Mouse (Mus musculus) cortical plate, adult 2 months (tissue): ENCODE data around the gene Fbxo2. TPM values are rescaled to one million over a fixed set of nuclear protein-coding genes. Genes with fewer than 3 reads are reported as not detected.

Source experiments
- H3K27ac ChIP-seq: fragments of 200-500 bp; 2 replicates; pipeline ENCODE4 v1.5.1; 2012; ENCODE audit warnings: low read length, control low read depth, inconsistent platforms; ENCODE audit not compliant: insufficient read depth
- H3K4me1 ChIP-seq: fragments of 200-500 bp; 2 replicates; pipeline ENCODE4 v1.6.1; 2011; ENCODE audit warnings: low read length; ENCODE audit not compliant: control insufficient read depth, insufficient read depth
- H3K4me3 ChIP-seq: fragments of 200-500 bp; 2 replicates; pipeline ENCODE4 v1.5.1; 2011; ENCODE audit warnings: mild to moderate bottlenecking, low read length, control low read depth; ENCODE audit not compliant: insufficient read depth
- CTCF ChIP-seq: fragments of 200-500 bp; IDR thresholded peaks from 2 replicates; pipeline ENCODE4 v1.5.1; 2011; ENCODE audit warnings: mild to moderate bottlenecking, control low read depth, low read length; ENCODE audit not compliant: insufficient read depth; ENCODE audit errors: extremely low read depth
- POLR2A ChIP-seq: fragments of 200-500 bp; IDR thresholded peaks from 2 replicates; pipeline ENCODE4 v1.6.1; 2011; ENCODE audit warnings: mild to moderate bottlenecking, low read length, control low read depth; ENCODE audit not compliant: insufficient read depth; ENCODE audit errors: extremely low read depth
- polyA plus RNA-seq: library from polyadenylated mRNA; depleted of rRNA; stranded (reverse); fragments of >200 nt; gene quantifications from 2 replicates; pipeline ENCODE4 v1.2.3, GENCODE M21; 2012; rRNA removed

Fbxo2 gene
- polyA plus RNA-seq, 1 experiment = 142 TPM

- TF ChIP-seq CTCF = no peak
- no peak for TF ChIP-seq POLR2A
- Histone ChIP-seq H3K4me1 (no peaks in the 10 kb centered on the region), H3K4me3 (no peak overlapping the region), H3K27ac (no peak overlapping the region)
Observed at GRCm38 (mm10) chr4:148192707-148193245, 32.4 kb downstream of the Fbxo2 start.

GRCm38 (mm10) chr4:148194400-148194799 lies 34.0 kb downstream of the Fbxo2 start:
- TF ChIP-seq CTCF (no peak), POLR2A (no peak)
- Histone ChIP-seq H3K4me3 (no peak overlapping the region), H3K27ac (no peak overlapping the region), H3K4me1 (no peaks in the 10 kb centered on the region)

GRCm38 (mm10) chr4:148198721-148199120 lies 38.3 kb downstream of the Fbxo2 start:
- Histone ChIP-seq H3K27ac (no peak overlapping the region), H3K4me1 (no peaks in the 10 kb centered on the region), H3K4me3 (no peak overlapping the region)
- no peak for TF ChIP-seq CTCF
- TF ChIP-seq POLR2A = no peak

- Histone ChIP-seq H3K4me1 (no peaks in the 10 kb centered on the region), H3K27ac (no peak overlapping the region), H3K4me3 (no peak overlapping the region)
- no peak for TF ChIP-seq POLR2A
- TF ChIP-seq CTCF = no peak
Observed at GRCm38 (mm10) chr4:148203557-148203956, 43.1 kb downstream of the Fbxo2 start.

- no peak overlapping the region for H3K4me3 ChIP-seq
- TF ChIP-seq CTCF (no peak), POLR2A (no peak)
- no peak overlapping the region for H3K27ac ChIP-seq
- H3K4me1 ChIP-seq = no peaks in the 10 kb centered on the region
Observed at GRCm38 (mm10) chr4:148204061-148204872, 43.8 kb downstream of the Fbxo2 start.

- Histone ChIP-seq H3K4me3 (no peak overlapping the region), H3K27ac (no peak overlapping the region), H3K4me1 (no peaks in the 10 kb centered on the region)
- TF ChIP-seq POLR2A (no peak), CTCF (no peak)
Observed at GRCm38 (mm10) chr4:148204873-148205232, 44.4 kb downstream of the Fbxo2 start.

GRCm38 (mm10) chr4:148214460-148215136 lies 54.2 kb downstream of the Fbxo2 start:
- H3K27ac ChIP-seq = no peak overlapping the region
- no peak for TF ChIP-seq CTCF
- no peak overlapping the region for H3K4me3 ChIP-seq

GRCm38 (mm10) chr4:148215264-148215900 lies 55.0 kb downstream of the Fbxo2 start:
- TF ChIP-seq CTCF (no peak), POLR2A (no peak)
- no peak overlapping the region for H3K27ac ChIP-seq
- H3K4me3 ChIP-seq = no peak overlapping the region
- H3K4me1 ChIP-seq = peaks cover 10% of the 10 kb centered on the region

More at GRCm38 (mm10) chr4:148214460-148215136, 54.2 kb downstream of the Fbxo2 start:
- H3K4me1 ChIP-seq = peaks cover 10% of the 10 kb centered on the region

Other genes with a start within 250 kb of the Fbxo2 start
- 21.9 and 24.4 TPM in 2 replicates for gene Plod1, start 223.9 kb upstream of the Fbxo2 start, polyA plus RNA-seq
- gene 2510039O18Rik, start 219.7 kb upstream of the Fbxo2 start, polyA plus RNA-seq = 33.2 TPM in 2 replicates
- gene Nppb, start 174.8 kb upstream of the Fbxo2 start, polyA plus RNA-seq = not detected in 2 replicates
- gene Nppa, start 159.9 kb upstream of the Fbxo2 start, polyA plus RNA-seq = 0.21 TPM in 2 replicates
- gene Clcn6, start 121.8 kb upstream of the Fbxo2 start, polyA plus RNA-seq = 44.6 and 45.0 TPM in 2 replicates
- gene Mthfr, start 121.5 kb upstream of the Fbxo2 start, polyA plus RNA-seq = 32.2 and 34.2 TPM in 2 replicates
- 5.8 and 6.1 TPM in 2 replicates for gene Agtrap, start 72.6 kb upstream of the Fbxo2 start, polyA plus RNA-seq
- gene Mad2l2, start 30.2 kb upstream of the Fbxo2 start, polyA plus RNA-seq = 24.2 and 25.2 TPM in 2 replicates
- gene Draxin, start 29.9 kb upstream of the Fbxo2 start, polyA plus RNA-seq = 0.42 and 0.45 TPM in 2 replicates
- gene Fbxo6, start 8.5 kb upstream of the Fbxo2 start, polyA plus RNA-seq = 38.5 and 41.3 TPM in 2 replicates
- 236 and 238 TPM in 2 replicates for gene Fbxo44, start 139 bp upstream of the Fbxo2 start, polyA plus RNA-seq
- gene Disp3, start 127.3 kb downstream of the Fbxo2 start, polyA plus RNA-seq = 19.6 and 20.1 TPM in 2 replicates